ENCODE assay signal across 8 mouse cellular contexts in the genomic region with DNA sequence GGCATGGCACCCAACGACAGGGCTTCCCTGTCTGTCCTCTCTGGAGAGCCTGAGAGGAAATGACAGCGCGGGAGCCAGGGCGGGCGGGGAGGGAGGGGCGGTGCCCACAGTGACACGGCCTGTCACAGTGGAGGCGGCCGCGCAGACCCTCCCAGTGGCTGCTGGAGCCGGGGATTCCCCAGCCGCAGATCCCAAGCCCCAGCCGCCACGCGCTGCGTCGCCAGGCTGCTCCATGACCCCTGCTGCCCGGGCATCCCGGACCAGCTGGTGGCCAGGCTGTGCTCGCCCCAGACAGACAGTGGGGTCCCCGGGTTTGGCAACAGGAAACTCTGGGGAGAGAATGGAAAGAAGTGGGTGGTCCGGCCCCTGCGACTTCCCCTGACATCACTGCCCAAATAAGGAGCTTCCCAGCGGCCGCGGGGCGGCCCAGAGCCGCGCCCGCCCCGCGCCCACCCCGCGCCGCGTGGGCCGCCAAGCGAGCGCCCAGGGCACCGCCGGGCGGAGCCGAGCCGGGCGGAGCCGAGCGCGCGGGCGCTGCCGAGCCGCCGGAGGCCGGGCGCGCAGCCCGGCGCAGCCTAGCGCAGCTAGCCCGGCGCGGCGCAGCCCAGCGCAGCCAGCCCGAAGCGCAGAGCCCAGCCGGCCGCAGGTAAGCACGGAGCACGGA. TPM values are rescaled to one million over a fixed set of nuclear protein-coding genes. Genes with fewer than 3 reads are reported as not detected.
DNase-seq lines count a peak whose midpoint lies in the region; ATAC-seq lines count a peak whose summit lies in the region.

No protein-coding gene starts in this region.

- peak overlapping the region; percentile 57 for H3K4me3 ChIP-seq in forebrain, embryonic 13.5 days
- peak overlapping the region; percentile 46 for H3K4me3 ChIP-seq in liver, embryonic 16.5 days (ENCODE audit: low read depth, low read length)
- H3K4me3 ChIP-seq in neural tube, embryonic 13.5 days, result peak overlapping the region; percentile 61

- no peaks in the 10 kb centered on the region for H3K9me3 ChIP-seq in forebrain, embryonic 13.5 days (replicated peaks)
- H3K9me3 ChIP-seq in liver, embryonic 16.5 days (replicated peaks; ENCODE audit: control insufficient read depth, low read length), result no peaks in the 10 kb centered on the region
- no peaks in the 10 kb centered on the region for H3K9me3 ChIP-seq in neural tube, embryonic 13.5 days

- peak overlapping the region; percentile 40; the same call in 1 of the 2 replicates for H3K27ac ChIP-seq in forebrain, embryonic 13.5 days
- no peak overlapping the region for H3K27ac ChIP-seq in liver, embryonic 16.5 days (ENCODE audit: low read length)
- peak overlapping the region; percentile 77 for H3K27ac ChIP-seq in neural tube, embryonic 13.5 days (replicated peaks)

- DNase-seq in CD4-positive, CD25-positive, alpha-beta regulatory T cell, adult 2 months (ENCODE audit: low read depth, low spot score), result peak; percentile 85
- peak; percentile 72 for DNase-seq in brain, adult 2 months (ENCODE audit: low read depth, low spot score)
- DNase-seq in heart, postnatal 25 days (ENCODE audit: low spot score), result peak; percentile 61
- peak; percentile 55 to 70 for DNase-seq in kidney, postnatal 4 days
- DNase-seq in testis, postnatal 10 days (ENCODE audit: low spot score), result peak; percentile 52

- ATAC-seq in forebrain, embryonic 13.5 days, result peak; percentile 79
- ATAC-seq in liver, embryonic 16.5 days (ENCODE audit: low read depth), result peak; percentile 62
- ATAC-seq in neural tube, embryonic 13.5 days (ENCODE audit: low read depth), result peak; percentile 82

- whole genome bisulfite sequencing in forebrain, embryonic 13.5 days, result under 1% methylated on average over 60 of the region's 70 CpGs
- WGBS in liver, embryonic 16.5 days (ENCODE audit: insufficient replicate concordance), result under 1% methylated on average over 63 of the region's 70 CpGs
- under 1% methylated on average over 41 of the region's 70 CpGs for WGBS in neural tube, embryonic 13.5 days

- intact Hi-C loops in heart, postnatal 25 days (cut with DNase I), result loop anchor here (5.0 kb wide), 1 partner anchor 110 kb away; no protein-coding TSS in a partner anchor

- H3K9ac ChIP-seq in forebrain, embryonic 13.5 days, result peak overlapping the region; percentile 65
- no peak overlapping the region for H3K9ac ChIP-seq in liver, embryonic 16.5 days (ENCODE audit: low read depth, low read length)
- peak overlapping the region; percentile 80 for H3K9ac ChIP-seq in neural tube, embryonic 13.5 days

- peaks cover 28% of the 10 kb centered on the region for H3K4me1 ChIP-seq in forebrain, embryonic 13.5 days
- no peaks in the 10 kb centered on the region for H3K4me1 ChIP-seq in liver, embryonic 16.5 days (ENCODE audit: control insufficient read depth, low read depth, low read length)
- H3K4me1 ChIP-seq in neural tube, embryonic 13.5 days (replicated peaks), result peaks cover 24% of the 10 kb centered on the region

- H3K4me2 ChIP-seq in forebrain, embryonic 13.5 days, result peak overlapping the region; percentile 87
- peak overlapping the region; percentile 62 for H3K4me2 ChIP-seq in liver, embryonic 16.5 days (ENCODE audit: low read depth, low read length)
- peak overlapping the region; percentile 93 for H3K4me2 ChIP-seq in neural tube, embryonic 13.5 days

- no peaks in the 10 kb centered on the region for H3K36me3 ChIP-seq in forebrain, embryonic 13.5 days (ENCODE audit: poor library complexity, severe bottlenecking)
- H3K36me3 ChIP-seq in liver, embryonic 16.5 days (ENCODE audit: control insufficient read depth, insufficient read depth), result no peaks in the 10 kb centered on the region
- H3K36me3 ChIP-seq in neural tube, embryonic 13.5 days, result no peaks in the 10 kb centered on the region

- H3K27me3 ChIP-seq in forebrain, embryonic 13.5 days, result peaks cover 68% of the 10 kb centered on the region
- peaks cover 28% of the 10 kb centered on the region for H3K27me3 ChIP-seq in liver, embryonic 16.5 days (ENCODE audit: control insufficient read depth, insufficient read depth, low read depth, low read length)
- peaks cover 63% of the 10 kb centered on the region for H3K27me3 ChIP-seq in neural tube, embryonic 13.5 days

RNA-seq across cellular contexts. Expression of a gene that starts 32.3 kb away (rescaled TPM):
- not detected in 2 replicates for polyA plus RNA-seq in forebrain, embryonic 13.5 days (2015; fragmentation: Nextera tagmentation; extraction: Ambion mirVana)
- total RNA-seq in heart, postnatal 25 days (2021), result not detected
- not detected in 2 replicates for polyA plus RNA-seq in liver, embryonic 16.5 days (2015; fragmentation: Nextera tagmentation; extraction: Ambion mirVana)
- not detected in 2 replicates for polyA plus RNA-seq in neural tube, embryonic 13.5 days (2015; fragmentation: Nextera tagmentation; extraction: Ambion mirVana)
